Mouse (Mus musculus) C2C12 (cell line): ENCODE measurements around the gene Pdlim5. TPM values are rescaled to one million over a fixed set of nuclear protein-coding genes. Genes with fewer than 3 reads are reported as not detected.
"Not testable (repeated sequence)": the region's sequence is repeated elsewhere in the genome, so short reads cannot be mapped to it uniquely, and the experiment has no call there.

Source experiments
- H3K27me3 ChIP-seq: one replicate; pipeline ENCODE4 v1.6.1; 2011; ENCODE audit not compliant: control insufficient read depth, insufficient read depth, insufficient read length
- H3K36me3 ChIP-seq: one replicate; pipeline ENCODE4 v1.6.1; 2011; ENCODE audit not compliant: control insufficient read depth, insufficient read depth
- H3K4me3 ChIP-seq: one replicate; pipeline ENCODE4 v1.5.1; 2011; ENCODE audit warnings: mild to moderate bottlenecking, control low read depth; ENCODE audit not compliant: poor library complexity, insufficient read depth, severe bottlenecking
- H3K79me2 ChIP-seq: one replicate; pipeline ENCODE4 v1.6.1; 2011; ENCODE audit not compliant: control insufficient read depth, insufficient read depth
- H3K79me3 ChIP-seq: one replicate; pipeline ENCODE4 v1.6.1; 2011; ENCODE audit warnings: low read depth, control low read depth
- H3ac ChIP-seq: one replicate; pipeline ENCODE3; 2011; ENCODE audit warnings: low read depth; ENCODE audit not compliant: control insufficient read depth, insufficient read length
- CEBPB ChIP-seq: IDR thresholded peaks from one replicate; pipeline ENCODE4 v1.6.1; 2011; ENCODE audit warnings: low read depth, mild to moderate bottlenecking, control low read depth, moderate library complexity
- CTCF ChIP-seq: IDR thresholded peaks from one replicate; pipeline ENCODE4 v1.5.1; 2011; ENCODE audit not compliant: control insufficient read depth, insufficient read depth, insufficient read length
- FOSL1 ChIP-seq: IDR thresholded peaks from one replicate; pipeline ENCODE4 v1.8.0; 2011; ENCODE audit warnings: mild to moderate bottlenecking, low read length; ENCODE audit not compliant: poor library complexity, insufficient read depth, severe bottlenecking
- MAX ChIP-seq: IDR thresholded peaks from one replicate; pipeline ENCODE4 v1.6.1; 2011; ENCODE audit warnings: mild to moderate bottlenecking, control low read depth
- MYOD1 ChIP-seq: IDR thresholded peaks from one replicate; pipeline ENCODE4 v1.6.1; 2011; ENCODE audit warnings: low read depth; ENCODE audit not compliant: control insufficient read depth, insufficient read length
- MYOG ChIP-seq: IDR thresholded peaks from one replicate; pipeline ENCODE4 v1.6.1; 2011; ENCODE audit not compliant: control insufficient read depth, insufficient read length; ENCODE audit errors: extremely low read depth
- USF1 ChIP-seq: IDR thresholded peaks from one replicate; pipeline ENCODE4 v1.6.1; 2011; ENCODE audit warnings: low read depth, mild to moderate bottlenecking, control low read depth, moderate library complexity
- polyA plus RNA-seq: library from polyadenylated mRNA; unstranded; fragments of >200 nt; fragmentation: generic; extraction: Trizol; gene quantifications from one replicate; pipeline ENCODE4 v1.2.1, GENCODE M21; 2012; ENCODE audit warnings: missing spikeins

The Pdlim5 gene
- polyA plus RNA-seq, 1 experiment: 40.0 TPM

- Histone ChIP-seq H3K36me3 (no peaks in the 10 kb centered on the region), H3ac (no peak overlapping the region), H3K27me3 (no peaks in the 10 kb centered on the region), H3K79me2 (no peaks in the 10 kb centered on the region), H3K79me3 (no peaks in the 10 kb centered on the region), H3K4me3 (no peak overlapping the region)
- no peak for TF ChIP-seq MAX
- no peak for TF ChIP-seq MYOD1
- TF ChIP-seq MYOG: no peak
- TF ChIP-seq FOSL1: no peak
- no peak for TF ChIP-seq CTCF
- no peak for TF ChIP-seq CEBPB
- no peak for TF ChIP-seq USF1
These were observed 188.0 kb downstream of the Pdlim5 start for GRCm38 (mm10) chr3:142207488-142207887.

GRCm38 (mm10) chr3:142206316-142206715 lies 189.2 kb downstream of the Pdlim5 start:
- Histone ChIP-seq H3K79me3 (no peaks in the 10 kb centered on the region), H3K79me2 (no peaks in the 10 kb centered on the region), H3K36me3 (no peaks in the 10 kb centered on the region), H3K27me3 (no peaks in the 10 kb centered on the region), H3K4me3 (no peak overlapping the region), H3ac (no peak overlapping the region)
- TF ChIP-seq MAX: no peak
- TF ChIP-seq CTCF: no peak
- TF ChIP-seq CEBPB: no peak
- TF ChIP-seq USF1: no peak
- TF ChIP-seq MYOD1: no peak
- TF ChIP-seq FOSL1: no peak

GRCm38 (mm10) chr3:142196142-142196541 lies 199.4 kb downstream of the Pdlim5 start:
- no peaks in the 10 kb centered on the region for H3K79me2 ChIP-seq
- no peak overlapping the region for H3ac ChIP-seq
- no peaks in the 10 kb centered on the region for H3K79me3 ChIP-seq
- no peaks in the 10 kb centered on the region for H3K36me3 ChIP-seq
- TF ChIP-seq CEBPB (no peak), CTCF (no peak), USF1 (no peak), MAX (no peak), MYOD1 (no peak), MYOG (no peak), FOSL1 (no peak)
- no peaks in the 10 kb centered on the region for H3K27me3 ChIP-seq
- H3K4me3 ChIP-seq: no peak overlapping the region

- not testable (repeated sequence) for H3K79me2 ChIP-seq, H3K79me3 ChIP-seq, H3K27me3 ChIP-seq, H3K36me3 ChIP-seq, H3K4me3 ChIP-seq, H3ac ChIP-seq
These were observed 203.9 kb downstream of the Pdlim5 start for GRCm38 (mm10) chr3:142191627-142192026.

Other genes with a start within 250 kb of the Pdlim5 start
- gene Bmpr1b, start 226.3 kb downstream of the Pdlim5 start, polyA plus RNA-seq: 0.34 TPM
- not detected for gene Gbp5, start 98.3 kb upstream of the Pdlim5 start, polyA plus RNA-seq
- gene Gbp7, start 134.6 kb upstream of the Pdlim5 start, polyA plus RNA-seq: not detected
- gene Gbp3, start 164.3 kb upstream of the Pdlim5 start, polyA plus RNA-seq: 0.11 TPM
- 0.05 TPM for gene Gbp2b, start 199.2 kb upstream of the Pdlim5 start, polyA plus RNA-seq
- gene Gbp2, start 224.9 kb upstream of the Pdlim5 start, polyA plus RNA-seq: 0.14 TPM